ENCODE assay signal across 9 mouse cellular contexts in genomic region chr5:106991300-106991929, GRCm38 (mm10). TPM values are rescaled to one million over a fixed set of nuclear protein-coding genes. Genes with fewer than 3 reads are reported as not detected.
DNase-seq lines count a peak whose midpoint lies in the region; ATAC-seq and TF ChIP-seq lines count a peak whose summit lies in the region.
"Had no signal": no experiment of that assay in that cellular context is flagged by ENCODE, and none has a peak within 500 bp of the region (broad histone marks: within the 10 kb centered on the region; RNA-seq: fewer than 3 reads in every experiment).

No protein-coding gene starts in this region.

- H3K27ac ChIP-seq in liver, adult 2 months (replicated peaks; ENCODE audit: insufficient read depth, low read depth, low read length): peak overlapping the region; percentile 13; the same call in 1 of the 2 replicates
- peak overlapping the region; percentile 32 for H3K27ac ChIP-seq in heart, embryonic 10.5 days
- 0 out of 2 replicates have a peak overlapping the region, but pooled peaks have one; percentile 7 for H3K27ac ChIP-seq in liver, embryonic 15.5 days (replicated peaks)
- peak overlapping the region; percentile 85 for H3K27ac ChIP-seq in stomach, embryonic 16.5 days (ENCODE audit: low read length)
- H3K27ac ChIP-seq in hindbrain, embryonic 11.5 days (ENCODE audit: low read depth, low read length): no peak overlapping the region

- no peaks in the 10 kb centered on the region for H3K27me3 ChIP-seq in liver, adult 2 months (ENCODE audit: control insufficient read depth, insufficient read depth, low read length)
- H3K27me3 ChIP-seq in heart, embryonic 10.5 days (ENCODE audit: insufficient read depth, poor library complexity, severe bottlenecking): no peaks in the 10 kb centered on the region
- no peaks in the 10 kb centered on the region for H3K27me3 ChIP-seq in liver, embryonic 15.5 days
- no peaks in the 10 kb centered on the region for H3K27me3 ChIP-seq in stomach, embryonic 16.5 days (ENCODE audit: control insufficient read depth, insufficient read depth, low read length)
- H3K27me3 ChIP-seq in hindbrain, embryonic 11.5 days (ENCODE audit: control insufficient read depth, insufficient read depth, low read length): no peaks in the 10 kb centered on the region

- no peaks in the 10 kb centered on the region; the same call in 1 of the 2 replicates for H3K4me1 ChIP-seq in liver, adult 2 months (ENCODE audit: control insufficient read depth, insufficient read depth, low read length)
- peaks cover 31% of the 10 kb centered on the region for H3K4me1 ChIP-seq in heart, embryonic 10.5 days
- H3K4me1 ChIP-seq in liver, embryonic 15.5 days (replicated peaks): peaks cover 11% of the 10 kb centered on the region
- H3K4me1 ChIP-seq in stomach, embryonic 16.5 days (ENCODE audit: control insufficient read depth, insufficient read depth, low read length): peaks cover 39% of the 10 kb centered on the region
- H3K4me1 ChIP-seq in hindbrain, embryonic 11.5 days (replicated peaks; ENCODE audit: control insufficient read depth, insufficient read depth, low read length): no peaks in the 10 kb centered on the region

- H3K79me2 ChIP-seq in liver, adult 2 months (ENCODE audit: control insufficient read depth, insufficient read depth, low read length): no peaks in the 10 kb centered on the region

- no peaks in the 10 kb centered on the region for H3K9me3 ChIP-seq in heart, embryonic 10.5 days
- H3K9me3 ChIP-seq in liver, embryonic 15.5 days (replicated peaks): no peaks in the 10 kb centered on the region
- H3K9me3 ChIP-seq in stomach, embryonic 16.5 days (replicated peaks; ENCODE audit: control insufficient read depth, low read length): no peaks in the 10 kb centered on the region
- no peaks in the 10 kb centered on the region for H3K9me3 ChIP-seq in hindbrain, embryonic 11.5 days (ENCODE audit: control insufficient read depth, low read length)
- H3K9me3 ChIP-seq: G1E had no signal

- H3K36me3 ChIP-seq in liver, adult 2 months (ENCODE audit: control insufficient read depth, insufficient read depth, low read length): no peaks in the 10 kb centered on the region
- H3K36me3 ChIP-seq in heart, embryonic 10.5 days: 0 out of 2 replicates have a peak, but pooled peaks cover 2% of the 10 kb centered on the region
- H3K36me3 ChIP-seq in liver, embryonic 15.5 days (replicated peaks): 0 out of 2 replicates have a peak, but pooled peaks cover 8% of the 10 kb centered on the region
- H3K36me3 ChIP-seq in stomach, embryonic 16.5 days (ENCODE audit: control insufficient read depth, insufficient read depth, low read length): no peaks in the 10 kb centered on the region
- no peaks in the 10 kb centered on the region for H3K36me3 ChIP-seq in hindbrain, embryonic 11.5 days (ENCODE audit: control insufficient read depth, insufficient read depth, low read length)

- no peak overlapping the region for H3K4me3 ChIP-seq in liver, adult 2 months (ENCODE audit: insufficient read depth, low read depth, low read length)
- H3K4me3 ChIP-seq in heart, embryonic 10.5 days: no peak overlapping the region
- H3K4me3 ChIP-seq in liver, embryonic 15.5 days (replicated peaks): no peak overlapping the region
- H3K4me3 ChIP-seq in stomach, embryonic 16.5 days (replicated peaks; ENCODE audit: low read length): no peak overlapping the region
- no peak overlapping the region for H3K4me3 ChIP-seq in hindbrain, embryonic 11.5 days (ENCODE audit: low read depth, low read length)

- TF ChIP-seq CTCF in liver, adult 2 months (IDR thresholded peaks at IDR 0.05; ENCODE audit: low read depth, low read length): no peak

- WGBS in liver, adult 2 months: 54% methylated on average over 8 of the region's 8 CpGs
- 63% methylated on average over 8 of the region's 8 CpGs for WGBS in heart, embryonic 10.5 days
- 49% methylated on average over 8 of the region's 8 CpGs for WGBS in liver, embryonic 15.5 days (ENCODE audit: insufficient replicate concordance)
- 37% methylated on average over 8 of the region's 8 CpGs for WGBS in stomach, embryonic 16.5 days
- 69% methylated on average over 8 of the region's 8 CpGs for WGBS in hindbrain, embryonic 11.5 days

- no peak overlapping the region for H3K9ac ChIP-seq in liver, adult 2 months (ENCODE audit: low read depth, low read length)
- H3K9ac ChIP-seq in liver, embryonic 15.5 days: no peak overlapping the region
- H3K9ac ChIP-seq in stomach, embryonic 16.5 days (ENCODE audit: low read length): no peak overlapping the region
- H3K9ac ChIP-seq in hindbrain, embryonic 11.5 days (ENCODE audit: low read depth, low read length): no peak overlapping the region

- no peak for TF ChIP-seq POLR2A in liver, adult 2 months (IDR thresholded peaks at IDR 0.05; ENCODE audit: extremely low read depth, insufficient read depth, low read length)

- ATAC-seq in liver, embryonic 15.5 days (ENCODE audit: insufficient read depth): no peak
- no peak for ATAC-seq in stomach, embryonic 16.5 days (ENCODE audit: insufficient read depth, low FRiP score)
- no peak for ATAC-seq in hindbrain, embryonic 11.5 days (ENCODE audit: low FRiP score)

- peak overlapping the region; percentile 37; the same call in 1 of the 2 replicates for H3K4me2 ChIP-seq in liver, embryonic 15.5 days
- no peak overlapping the region for H3K4me2 ChIP-seq in stomach, embryonic 16.5 days (ENCODE audit: low read depth, low read length)
- no peak overlapping the region for H3K4me2 ChIP-seq in hindbrain, embryonic 11.5 days (replicated peaks; ENCODE audit: low read depth, low read length)

- DNase-seq in liver, adult 2 months (ENCODE audit: extremely low read depth, low read depth, low spot score): peak; percentile 13
- DNase-seq in liver: no peak
- DNase-seq in heart, embryonic 10.5 days (ENCODE audit: low spot score): no peak
- DNase-seq in hindbrain, embryonic 11.5 days (ENCODE audit: low spot score): no peak
- no peak for DNase-seq in cerebellum, adult 18-20 months
- no peak for DNase-seq in kidney, postnatal 4 days

RNA-seq across cellular contexts. Expression of gene Cdc7, which starts 27.3 kb away (rescaled TPM):
- 0.28 and 0.47 TPM in 2 replicates for total RNA-seq in liver, adult 2 months (2014; rRNA removed)
- 0.07 and 0.26 TPM in 2 replicates for polyA plus RNA-seq in liver, adult 2 months (2012; rRNA removed)
- polyA plus RNA-seq in heart, embryonic 10.5 days (2016; fragmentation: Nextera tagmentation; extraction: Ambion mirVana): 40.8 and 46.6 TPM in 2 replicates
- 17.1 and 19.0 TPM in 2 replicates for polyA plus RNA-seq in liver, embryonic 15.5 days (2015; fragmentation: Nextera tagmentation; extraction: Ambion mirVana)
- polyA plus RNA-seq in stomach, embryonic 16.5 days (2015; fragmentation: Nextera tagmentation; extraction: Ambion mirVana): 39.2 and 42.6 TPM in 2 replicates
- 53.0 and 53.8 TPM in 2 replicates for polyA plus RNA-seq in hindbrain, embryonic 11.5 days (2014; fragmentation: Nextera tagmentation; extraction: Ambion mirVana)

Comparison
In these comparisons a context has a peak if more than half of its experiments do, and no peak if none do; other contexts are left out.
1. RNA of gene Cdc7, which starts 27.3 kb away (polyA plus RNA-seq): 53.0 to 53.8 TPM in hindbrain, embryonic 11.5 days, 40.8 to 46.6 TPM in heart, embryonic 10.5 days, 39.2 to 42.6 TPM in stomach, embryonic 16.5 days and 17.1 to 19.0 TPM in liver, embryonic 15.5 days; 0.07 to 0.26 TPM in liver, adult 2 months; every median in the first group is over 10 times any median in the second.